ENCODE assay signal across 10 mouse cellular contexts in the genomic region with DNA sequence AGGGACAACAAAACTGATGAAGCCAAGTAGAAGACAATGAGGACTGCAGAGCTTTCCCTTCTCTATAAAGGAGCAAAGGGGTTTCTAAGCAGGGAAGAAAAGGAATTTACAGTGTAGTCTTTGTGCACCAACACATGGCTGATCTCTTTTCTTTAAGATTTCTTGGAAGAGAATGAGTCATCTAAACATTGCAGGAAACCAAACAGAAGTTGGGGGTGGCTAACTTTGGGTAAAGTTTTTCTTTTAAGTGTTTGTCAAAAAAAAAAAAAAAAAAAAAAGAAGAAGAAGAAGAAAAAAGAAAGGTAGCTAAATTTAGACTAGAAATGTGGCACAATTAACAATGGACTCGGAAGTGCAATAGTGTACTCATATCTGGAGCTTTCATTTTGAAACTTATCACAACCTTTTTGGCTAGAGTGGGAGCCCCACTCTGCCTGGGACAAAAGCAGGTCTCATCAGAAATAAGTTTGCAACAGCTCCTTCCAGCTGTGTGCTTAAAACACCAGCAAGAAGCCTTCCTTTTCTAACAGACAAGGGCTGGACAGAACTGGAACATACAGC.
DNase-seq lines count a peak whose midpoint lies in the region; ATAC-seq and TF ChIP-seq lines count a peak whose summit lies in the region.
"Had no signal": no experiment of that assay in that cellular context is flagged by ENCODE, and none has a peak within 500 bp of the region (broad histone marks: within the 10 kb centered on the region; RNA-seq: fewer than 3 reads in every experiment).

No protein-coding gene starts in this region.

- no peaks in the 10 kb centered on the region for H3K27me3 ChIP-seq in heart, embryonic 11.5 days (ENCODE audit: control insufficient read depth, insufficient read depth, low read length)
- H3K27me3 ChIP-seq in midbrain, embryonic 12.5 days: no peaks in the 10 kb centered on the region
- no peaks in the 10 kb centered on the region for H3K27me3 ChIP-seq in midbrain, embryonic 14.5 days (ENCODE audit: control insufficient read depth, insufficient read depth, low read length)
- H3K27me3 ChIP-seq in small intestine, adult 2 months (ENCODE audit: control insufficient read depth, insufficient read depth, low read length): no peaks in the 10 kb centered on the region

- H3K4me3 ChIP-seq in heart, embryonic 11.5 days (ENCODE audit: low read depth, low read length): no peak overlapping the region
- H3K4me3 ChIP-seq in midbrain, embryonic 12.5 days: no peak overlapping the region
- no peak overlapping the region for H3K4me3 ChIP-seq in midbrain, embryonic 14.5 days (replicated peaks; ENCODE audit: low read depth, low read length)
- no peak overlapping the region for H3K4me3 ChIP-seq in small intestine, adult 2 months (ENCODE audit: low read depth, low read length)
- H3K4me3 ChIP-seq: erythroblast, embryonic 14.5 days had no signal

- H3K9ac ChIP-seq in heart, embryonic 11.5 days (ENCODE audit: low read depth, low read length): no peak overlapping the region
- H3K9ac ChIP-seq in midbrain, embryonic 12.5 days (replicated peaks): no peak overlapping the region
- no peak overlapping the region for H3K9ac ChIP-seq in midbrain, embryonic 14.5 days (replicated peaks; ENCODE audit: low read length)

- no peak for TF ChIP-seq CTCF in small intestine, adult 2 months (IDR thresholded peaks at IDR 0.05; ENCODE audit: extremely low read depth, insufficient read length, insufficient replicate concordance, low read depth, low read length)

- no peaks in the 10 kb centered on the region for H3K36me3 ChIP-seq in heart, embryonic 11.5 days (ENCODE audit: control insufficient read depth, insufficient read depth, low read length)
- 0 out of 2 replicates have a peak, but pooled peaks cover 5% of the 10 kb centered on the region for H3K36me3 ChIP-seq in midbrain, embryonic 12.5 days
- no peaks in the 10 kb centered on the region for H3K36me3 ChIP-seq in midbrain, embryonic 14.5 days (ENCODE audit: control insufficient read depth, insufficient read depth, low read length)
- no peaks in the 10 kb centered on the region for H3K36me3 ChIP-seq in small intestine, adult 2 months (ENCODE audit: control insufficient read depth, insufficient read depth, low read length)

- H3K9me3 ChIP-seq in heart, embryonic 11.5 days (replicated peaks; ENCODE audit: control insufficient read depth, low read length): no peaks in the 10 kb centered on the region
- no peaks in the 10 kb centered on the region for H3K9me3 ChIP-seq in midbrain, embryonic 12.5 days
- H3K9me3 ChIP-seq in midbrain, embryonic 14.5 days (ENCODE audit: control insufficient read depth, low read length): no peaks in the 10 kb centered on the region

- 0 out of 2 replicates have a peak overlapping the region, but pooled peaks have one; percentile 10 for H3K27ac ChIP-seq in heart, embryonic 11.5 days (ENCODE audit: low read depth, low read length)
- 0 out of 2 replicates have a peak overlapping the region, but pooled peaks have one; percentile 15 for H3K27ac ChIP-seq in midbrain, embryonic 12.5 days (replicated peaks)
- no peak overlapping the region for H3K27ac ChIP-seq in midbrain, embryonic 14.5 days (replicated peaks; ENCODE audit: low read depth, low read length)
- peak overlapping the region; percentile 6; the same call in 1 of the 2 replicates for H3K27ac ChIP-seq in small intestine, adult 2 months (ENCODE audit: insufficient read depth, low read depth, low read length)

- no peak for TF ChIP-seq POLR2A in small intestine, adult 2 months (IDR thresholded peaks at IDR 0.05; ENCODE audit: low read depth, low read length)

- no peak for DNase-seq in heart, adult 9 months (ENCODE audit: low spot score in 2 of 2)
- DNase-seq in midbrain, embryonic 14.5 days: no peak
- DNase-seq in adrenal gland, postnatal 14 days: no peak
- DNase-seq: layer of hippocampus, adult 9-11 months had no signal

- H3K4me1 ChIP-seq in heart, embryonic 11.5 days (ENCODE audit: control insufficient read depth, insufficient read depth, low read length): peaks cover 27% of the 10 kb centered on the region
- H3K4me1 ChIP-seq in midbrain, embryonic 12.5 days: peaks cover 23% of the 10 kb centered on the region
- peaks cover 4% of the 10 kb centered on the region; the same call in 1 of the 2 replicates for H3K4me1 ChIP-seq in midbrain, embryonic 14.5 days (ENCODE audit: control insufficient read depth, insufficient read depth, low read length)
- H3K4me1 ChIP-seq in small intestine, adult 2 months (ENCODE audit: control insufficient read depth, insufficient read depth, insufficient read length, low read length): peaks cover 11% of the 10 kb centered on the region

- 48% methylated on average over 1 of the region's 1 CpGs for WGBS in heart, embryonic 11.5 days (ENCODE audit: insufficient replicate concordance)
- 82% methylated on average over 1 of the region's 1 CpGs for WGBS in midbrain, embryonic 12.5 days
- WGBS in midbrain, embryonic 14.5 days: 96% methylated on average over 1 of the region's 1 CpGs
- WGBS in small intestine, adult 2 months: 39% methylated on average over 1 of the region's 1 CpGs

- no peak overlapping the region for H3K4me2 ChIP-seq in heart, embryonic 11.5 days
- no peak overlapping the region for H3K4me2 ChIP-seq in midbrain, embryonic 12.5 days (replicated peaks)
- H3K4me2 ChIP-seq in midbrain, embryonic 14.5 days (ENCODE audit: low read length): no peak overlapping the region

- ATAC-seq in heart, embryonic 11.5 days (replicated peaks; ENCODE audit: insufficient number of reproducible peaks, low FRiP score, low TSS enrichment): no peak
- ATAC-seq in midbrain, embryonic 12.5 days (ENCODE audit: low FRiP score, low read depth): no peak
- no peak for ATAC-seq in midbrain, embryonic 14.5 days (ENCODE audit: low FRiP score, low TSS enrichment)
- ATAC-seq in granulocyte monocyte progenitor cell, adult 5-6 weeks (replicated peaks; ENCODE audit: poor library complexity, severe bottlenecking): peak; percentile 81
- ATAC-seq in erythroblast, adult 5-6 weeks (replicated peaks; ENCODE audit: low FRiP score, poor library complexity, severe bottlenecking): no peak
